Mouse (Mus musculus) ES-E14 (cell line): Measurements from ENCODE around the gene Mri1.

Experiments used
- CHD2 ChIP-seq: IDR thresholded peaks from 2 replicates; pipeline ENCODE4 v1.6.1; 2014; ENCODE audit warnings: mild to moderate bottlenecking, low read depth, low read length, inconsistent platforms
- HCFC1 ChIP-seq: IDR thresholded peaks from 2 replicates; pipeline ENCODE4 v1.6.1; 2012; ENCODE audit warnings: low read length, inconsistent platforms, borderline replicate concordance; ENCODE audit not compliant: insufficient read depth
- MAFK ChIP-seq: IDR thresholded peaks from 2 replicates; pipeline ENCODE4 v1.6.1; 2014; ENCODE audit warnings: mild to moderate bottlenecking, low read depth, low read length, inconsistent platforms; ENCODE audit not compliant: insufficient read depth
- ZC3H11A ChIP-seq: IDR thresholded peaks from 2 replicates; pipeline ENCODE4 v1.6.1; 2012; ENCODE audit warnings: low read depth, mild to moderate bottlenecking, inconsistent platforms, low read length, borderline replicate concordance
- ZNF384 ChIP-seq: IDR thresholded peaks from 2 replicates; pipeline ENCODE4 v1.6.1; 2012; ENCODE audit warnings: low read depth, low read length, inconsistent platforms

DNA sequence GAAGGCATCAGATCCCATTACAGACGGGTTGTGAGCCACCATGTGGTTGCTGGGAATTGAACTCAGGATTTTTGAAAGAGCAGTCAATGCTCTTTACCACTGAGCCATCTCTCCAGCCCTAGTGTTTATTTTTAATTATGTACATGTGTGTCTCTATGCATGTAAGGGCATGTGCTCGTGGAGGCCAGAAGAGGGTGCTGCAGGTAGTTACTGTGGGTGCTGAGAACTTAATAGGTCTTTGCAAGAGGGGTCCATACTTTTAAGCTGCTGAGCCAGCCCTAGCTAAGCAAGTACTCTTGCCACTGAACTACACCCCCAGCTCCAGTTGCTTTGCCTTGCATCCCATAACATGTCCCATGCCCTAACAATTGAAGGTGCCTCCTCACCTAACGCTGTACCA is 1.3 kb downstream of the Mri1 start:
- TF ChIP-seq MAFK (no peak), ZC3H11A (no peak), HCFC1 (no peak), CHD2 (no peak), ZNF384 (no peak)
